Mouse (Mus musculus) kidney, adult 8-10 months (tissue): ENCODE data around the gene Uox.
A peak's percentile ranks its signal among the peaks of the same experiment; 100 is the strongest.

Experiments used
- DNase-seq, 2 experiments: peaks; one replicate each; pipeline ENCODE4 v3.0.0; 2022

The Uox gene

DNA sequence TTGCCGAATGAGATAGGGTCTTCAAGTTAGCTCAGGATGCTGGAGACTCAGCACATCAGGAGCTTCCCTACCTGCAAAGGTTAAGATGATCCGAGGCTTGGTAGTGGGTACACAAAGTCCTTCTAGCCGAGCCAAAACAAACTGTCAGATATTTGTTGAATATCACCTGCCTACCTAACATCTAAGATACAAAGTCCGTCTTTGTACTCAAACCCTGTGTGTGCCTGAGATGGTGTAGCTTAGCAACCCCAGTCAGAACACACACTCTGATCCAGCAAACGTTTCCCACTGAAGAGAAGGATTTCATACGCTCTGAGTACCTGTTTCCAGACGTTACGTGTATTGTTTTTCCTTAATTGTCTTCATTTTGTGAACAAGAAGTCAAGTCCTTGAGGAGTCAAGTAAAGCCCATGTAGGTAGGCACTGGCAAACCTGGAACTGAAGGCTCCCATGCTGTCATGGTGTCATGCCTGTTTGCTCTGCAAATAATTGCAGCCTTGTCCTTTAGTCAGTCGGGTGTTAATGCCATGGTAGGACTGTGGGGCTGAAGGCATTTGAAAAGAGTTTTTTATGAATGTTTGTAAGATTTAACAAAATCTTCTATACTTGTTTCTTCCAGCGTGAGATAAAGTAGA, at the start of gene Uox:
TSS of gene Uox (plus strand) at position 279 of the 635 bp plus-strand sequence.
- no peak for DNase-seq

GRCm38 (mm10) chr3:146520798-146521651, 49.2 kb upstream of the Uox start, which contains the start of gene Rpf1:
Gene Rpf1, minus strand, starts transcription at chr3:146521429.
- peak; percentile 92 to 93 for DNase-seq

GRCm38 (mm10) chr3:146521652-146522020, 48.6 kb upstream of the Uox start:
- DNase-seq: no peak

GRCm38 (mm10) chr3:146528335-146528734, 41.9 kb upstream of the Uox start:
- DNase-seq: no peak

DNA sequence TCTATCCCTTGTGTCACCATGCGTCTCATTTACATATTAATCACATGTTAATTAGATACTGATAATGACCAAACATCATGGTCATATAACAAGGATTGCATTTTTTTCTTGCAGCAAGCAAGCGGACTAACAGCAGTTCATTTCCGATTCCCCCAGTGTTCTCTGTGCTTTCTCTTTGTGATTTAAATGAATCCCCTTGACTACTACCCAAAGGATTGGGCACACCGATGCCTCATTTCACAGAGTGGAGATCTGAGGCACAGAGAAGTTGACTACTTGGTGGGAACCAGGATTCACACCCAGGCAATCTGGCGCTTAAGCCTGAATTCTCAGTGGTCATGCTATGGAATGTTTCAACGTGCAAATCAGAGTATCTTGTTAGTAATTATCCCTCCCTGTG, 35.2 kb upstream of the Uox start:
- DNase-seq: no peak

- DNase-seq: peak; percentile 40 to 51
Observed at GRCm38 (mm10) chr3:146540521-146541273, 29.5 kb upstream of the Uox start.

DNA sequence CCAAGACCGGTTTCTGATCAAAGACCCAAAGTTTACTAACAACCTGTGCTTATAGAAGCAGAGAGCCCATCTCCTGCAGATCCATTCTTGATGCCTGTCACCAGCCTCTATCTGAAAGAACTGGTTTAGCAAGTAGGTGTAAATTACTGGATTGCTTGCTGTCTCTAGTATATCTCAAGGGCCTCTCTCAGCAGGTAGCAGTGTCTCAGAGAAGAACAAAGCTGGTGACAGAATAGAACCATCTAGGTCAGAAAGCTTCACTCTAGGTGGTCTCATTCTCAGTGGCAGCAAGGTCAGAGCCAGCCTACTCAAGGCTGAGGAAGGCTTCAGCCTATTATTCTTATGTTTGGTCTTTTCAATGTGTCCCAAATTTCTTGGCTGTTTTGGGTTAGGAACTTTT, 26.6 kb upstream of the Uox start:
- DNase-seq: no peak

- no peak for DNase-seq
Observed at GRCm38 (mm10) chr3:146554816-146555215, 15.4 kb upstream of the Uox start.

DNA sequence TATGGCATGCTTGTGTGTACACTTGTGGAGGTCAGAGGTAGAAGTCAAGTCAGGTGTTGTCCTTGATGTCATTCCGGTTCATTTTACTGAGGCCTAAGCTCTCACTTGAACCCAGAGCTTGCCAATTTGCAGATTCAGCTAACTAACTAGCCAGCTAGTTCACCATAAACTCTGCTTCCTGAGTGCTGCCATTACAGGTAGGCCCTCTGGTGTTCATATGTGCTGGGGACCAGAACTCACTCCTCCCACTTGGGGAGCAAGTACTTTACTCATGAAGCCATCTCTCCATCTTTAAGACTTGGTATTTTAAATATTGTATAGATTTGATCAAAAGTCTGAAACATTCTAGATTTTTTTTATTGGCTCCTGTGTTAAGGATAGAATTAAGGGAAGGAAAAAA, 13.7 kb upstream of the Uox start:
- no peak for DNase-seq

DNA sequence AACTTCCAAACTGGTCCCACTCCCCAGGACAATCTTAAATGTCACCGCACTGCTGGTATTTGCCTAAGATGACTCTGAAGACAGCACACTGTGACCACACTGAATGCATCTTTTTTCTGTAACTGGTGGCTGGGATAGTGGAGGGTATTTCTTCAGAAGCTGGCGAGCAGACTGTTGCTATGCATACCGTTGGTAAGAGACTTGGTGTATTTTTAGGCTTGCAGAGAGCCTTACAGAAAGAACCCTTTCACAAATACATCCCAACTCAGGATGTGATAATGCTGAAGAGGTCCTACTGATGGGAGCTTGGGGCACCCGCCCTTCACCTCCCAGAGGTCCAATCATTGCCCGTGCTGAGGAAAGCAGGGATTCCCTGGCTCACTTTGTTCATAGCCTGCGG, 12.7 kb upstream of the Uox start:
- DNase-seq: no peak

GRCm38 (mm10) chr3:146562936-146563335, 7.3 kb upstream of the Uox start:
- DNase-seq: no peak

DNA sequence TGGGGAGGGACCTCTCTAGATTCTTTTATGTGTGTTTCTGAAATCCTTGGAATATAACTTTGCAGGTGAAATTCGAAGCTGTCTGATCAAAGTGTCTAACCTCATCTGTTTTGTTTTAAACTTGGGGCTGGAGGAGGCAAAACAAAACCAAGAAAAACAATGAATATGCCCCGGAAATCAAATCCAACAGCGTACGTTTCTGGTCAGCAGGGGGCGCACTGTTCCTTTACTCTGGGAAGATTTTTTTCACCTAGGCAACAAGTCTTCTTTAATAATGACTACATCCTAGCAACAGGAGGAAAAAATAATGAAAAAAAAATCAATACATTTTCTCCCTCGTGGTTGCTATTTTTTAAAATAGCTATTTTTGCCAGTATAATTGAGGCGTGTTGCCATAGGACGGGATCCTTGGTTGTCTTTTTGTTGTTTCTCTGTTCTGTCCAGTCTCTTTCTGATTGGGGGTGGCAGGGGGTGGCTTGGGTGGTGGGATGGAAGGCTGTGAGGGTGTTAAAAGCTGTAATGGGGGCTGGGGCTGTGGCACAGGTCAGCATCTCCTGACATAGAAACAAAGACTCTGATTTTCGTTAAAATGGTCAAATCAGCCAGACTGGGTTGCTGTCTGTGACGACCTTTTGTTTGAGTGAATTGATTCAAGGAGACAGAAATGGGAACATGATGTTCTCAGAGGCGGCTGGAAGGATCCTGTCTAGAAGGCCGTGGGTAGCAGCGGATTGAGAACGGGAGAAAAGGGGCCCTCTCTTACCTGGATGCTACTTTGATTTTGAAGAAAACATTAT, 5.8 kb upstream of the Uox start:
- peak; percentile 23 to 80 for DNase-seq

DNA sequence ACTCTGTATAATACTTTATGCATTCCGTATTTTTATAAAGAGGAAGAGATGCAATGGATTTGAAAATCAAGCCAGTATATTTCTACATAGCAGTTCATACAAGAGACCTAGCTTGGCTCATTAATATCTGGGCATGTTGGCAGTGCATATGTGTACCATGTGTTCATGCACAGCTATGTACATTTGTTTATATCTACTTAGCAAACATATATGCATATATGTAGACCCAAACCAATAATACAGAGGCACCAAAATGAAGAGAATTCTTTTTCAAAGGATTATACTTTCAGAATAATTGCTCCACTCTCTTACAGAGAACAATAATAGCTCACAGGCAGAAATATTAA, 5.2 kb upstream of the Uox start:
- no peak for DNase-seq

DNA sequence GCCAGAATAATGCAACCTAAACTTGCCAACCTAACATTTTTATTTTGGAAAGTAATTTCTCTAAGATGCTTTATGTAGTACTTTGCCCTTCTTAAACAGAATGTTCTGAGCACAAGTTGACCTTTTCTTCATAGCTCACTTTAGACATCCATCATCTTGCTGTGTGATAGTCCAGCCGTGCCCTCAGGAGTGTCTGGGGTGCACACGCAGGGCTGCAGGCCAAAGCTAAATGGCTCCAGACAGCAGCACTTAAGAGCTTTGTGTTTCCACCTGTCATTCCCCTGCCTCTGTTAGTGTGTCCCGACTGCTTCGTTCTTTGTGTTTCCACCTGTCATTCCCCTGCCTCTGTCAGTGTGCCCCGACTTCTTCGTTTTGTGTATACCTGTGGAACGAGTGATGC, 2.9 kb upstream of the Uox start:
- DNase-seq: no peak

DNA sequence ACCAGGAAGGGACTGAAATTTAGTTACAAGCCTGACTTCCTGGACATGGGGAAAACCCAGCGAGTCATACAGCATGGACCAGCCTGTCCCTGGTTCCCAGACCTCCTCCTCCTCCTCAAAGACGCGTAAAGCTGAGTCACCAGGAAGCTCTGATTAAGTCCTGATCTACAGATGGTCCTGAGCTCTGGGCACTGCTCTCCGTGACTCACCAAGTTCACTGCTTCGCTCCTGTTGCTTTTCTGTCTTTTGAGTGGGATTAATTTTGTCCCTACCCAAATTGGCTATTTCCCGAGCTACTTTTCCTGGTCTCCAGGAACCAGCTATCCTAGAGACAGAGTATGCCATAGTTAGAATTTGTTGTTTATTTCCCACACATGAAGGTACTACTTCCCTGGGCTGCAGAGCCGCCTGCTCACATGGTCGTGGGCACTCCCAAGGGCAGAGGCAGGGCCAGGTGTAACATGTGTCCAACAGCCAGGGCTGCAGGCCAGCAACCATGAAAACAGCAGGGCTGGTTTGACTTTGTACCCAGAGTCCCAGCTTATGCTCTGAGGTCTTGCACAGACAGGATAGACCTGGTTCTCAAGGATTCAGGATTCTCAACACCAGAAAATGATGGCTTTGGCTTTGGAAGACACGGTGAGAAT, 2.2 kb upstream of the Uox start:
- DNase-seq: peak; percentile 14 to 35

DNA sequence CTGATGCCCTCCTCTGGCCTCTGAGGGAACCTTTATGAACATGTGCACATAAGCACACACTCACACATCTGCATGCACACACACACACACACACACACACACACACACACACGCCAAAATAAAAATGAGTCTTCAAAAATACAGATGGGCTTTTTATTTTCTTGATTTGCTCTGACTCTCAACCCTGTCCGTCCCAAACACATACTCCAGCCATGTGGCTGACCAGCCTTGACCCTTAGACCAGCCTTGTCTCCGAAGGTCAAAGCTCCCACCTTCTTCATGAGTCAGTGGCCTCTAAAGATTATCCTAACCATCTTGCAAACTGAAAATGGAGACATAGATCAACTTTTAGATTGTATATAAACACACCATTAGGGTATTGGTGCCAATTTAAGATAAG, 632 bp upstream of the Uox start:
- DNase-seq: no peak

- no peak for DNase-seq
Observed at GRCm38 (mm10) chr3:146570939-146571338, 713 bp downstream of the Uox start.

DNA sequence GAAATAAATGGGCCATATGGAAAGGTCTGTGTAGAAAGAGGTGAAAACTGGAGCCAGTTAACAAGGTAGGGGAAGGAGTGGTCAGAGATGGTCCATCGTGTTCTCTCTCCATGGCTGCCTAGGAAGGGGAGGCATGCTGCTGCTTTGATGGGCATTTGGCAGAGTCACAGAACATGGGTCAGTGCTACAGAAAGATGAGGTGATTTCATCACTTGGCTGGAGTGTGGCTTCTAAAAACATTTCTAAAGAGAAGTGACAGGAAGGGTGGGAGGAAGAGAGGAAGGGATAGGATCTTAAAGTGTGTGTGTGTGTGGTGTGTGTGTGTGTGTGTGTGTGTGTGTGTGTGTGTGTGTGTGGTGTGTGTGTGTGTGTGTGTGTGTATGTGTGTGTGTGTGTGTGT, 1.1 kb downstream of the Uox start:
- no peak for DNase-seq

DNA sequence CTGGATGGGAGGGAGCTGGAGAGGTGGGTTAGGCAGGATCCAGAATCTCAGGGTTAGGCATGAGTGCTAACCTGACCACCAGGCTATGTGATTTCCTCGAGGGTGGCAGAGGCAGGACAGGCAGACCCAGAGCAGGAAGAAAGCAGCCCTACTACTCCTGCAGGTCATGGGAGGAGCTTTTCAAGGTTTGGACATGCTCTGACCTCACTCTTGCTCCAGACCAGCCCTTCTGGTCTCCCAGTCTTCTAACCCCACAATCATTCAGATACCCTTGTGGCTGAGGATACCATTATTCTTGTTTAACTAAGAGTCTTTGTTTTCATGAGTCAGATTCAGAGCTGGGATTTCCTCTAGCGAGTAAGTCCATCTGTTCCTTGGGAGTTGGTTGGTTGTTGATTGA, 7.4 kb downstream of the Uox start:
- no peak for DNase-seq

DNA sequence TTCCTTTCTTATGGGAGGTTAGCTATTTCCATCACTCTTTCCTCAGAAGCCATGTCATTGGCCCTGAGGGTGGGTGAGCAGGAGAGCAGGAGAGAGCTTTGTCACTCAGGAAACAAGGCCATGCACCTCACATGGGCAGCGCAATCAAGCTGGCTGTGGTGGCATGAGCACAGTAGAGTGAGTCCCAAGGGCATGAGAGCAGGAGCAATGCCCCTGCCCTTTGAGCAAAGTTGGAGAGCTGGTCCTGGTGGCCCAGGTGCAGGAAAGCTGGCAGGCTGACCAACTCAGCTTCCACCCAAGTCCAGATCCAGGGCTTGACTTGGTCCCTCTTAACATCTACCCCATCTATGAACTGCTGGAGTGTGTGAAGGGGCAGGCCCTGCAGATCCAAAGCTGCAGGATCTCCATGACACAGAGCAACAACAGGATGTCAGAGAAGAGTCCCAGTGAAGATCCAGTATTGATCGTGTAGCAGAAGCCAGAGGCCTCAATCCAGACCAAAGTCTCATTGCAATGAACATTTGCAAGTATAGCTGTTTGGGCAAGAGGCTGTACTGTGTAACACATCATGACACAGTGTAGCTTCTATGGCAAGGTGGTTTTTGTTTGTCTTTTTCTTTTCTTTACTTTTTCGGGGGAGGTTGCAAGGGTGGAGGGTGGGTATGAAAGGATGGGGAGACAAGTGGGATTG, 10.0 kb downstream of the Uox start:
- no peak for DNase-seq

GRCm38 (mm10) chr3:146583478-146583877, 13.3 kb downstream of the Uox start:
- no peak for DNase-seq

GRCm38 (mm10) chr3:146583908-146584307, 13.7 kb downstream of the Uox start:
- no peak for DNase-seq
